Mouse (Mus musculus): ENCODE data around the gene Aldh3b2. TPM values are rescaled to one million over a fixed set of nuclear protein-coding genes. Genes with fewer than 3 reads are reported as not detected.

The Aldh3b2 gene
- polyA plus RNA-seq, 1 experiment from 2014 or later = 1.6 TPM

GRCm38 (mm10) chr19:4005971-4006370 lies 33.8 kb downstream of the Aldh3b2 start:
- DNase-seq (ENCODE audit: low spot score) = no peak

GRCm38 (mm10) chr19:4011086-4011485 lies 39.0 kb downstream of the Aldh3b2 start:
- no peak for DNase-seq (ENCODE audit: low spot score)

- peak; percentile 99 for DNase-seq (ENCODE audit: low spot score)
Observed at GRCm38 (mm10) chr19:4012432-4013022, 40.4 kb downstream of the Aldh3b2 start, which contains the start of gene Ndufv1. Gene Ndufv1 (minus strand): TSS chr19:4012806.

GRCm38 (mm10) chr19:4013066-4013465 lies 40.9 kb downstream of the Aldh3b2 start:
- DNase-seq (ENCODE audit: low spot score) = no peak

- DNase-seq (ENCODE audit: low spot score) = no peak
Observed at GRCm38 (mm10) chr19:4014802-4015201, 42.7 kb downstream of the Aldh3b2 start.

- no peak for DNase-seq (ENCODE audit: low spot score)
Observed at GRCm38 (mm10) chr19:4015635-4016034, 43.5 kb downstream of the Aldh3b2 start.

- DNase-seq (ENCODE audit: low spot score) = no peak
Observed at GRCm38 (mm10) chr19:4017921-4018587, 45.9 kb downstream of the Aldh3b2 start.

GRCm38 (mm10) chr19:4018743-4019583 lies 46.8 kb downstream of the Aldh3b2 start:
- peak; percentile 73 for DNase-seq (ENCODE audit: low spot score)

GRCm38 (mm10) chr19:4023185-4023584 lies 51.1 kb downstream of the Aldh3b2 start:
- no peak for DNase-seq (ENCODE audit: low spot score)

- no peak for DNase-seq (ENCODE audit: low spot score)
Observed at GRCm38 (mm10) chr19:4027576-4027975, 55.4 kb downstream of the Aldh3b2 start.

Other genes with a start within 250 kb of the Aldh3b2 start
- gene Kmt5b, start 204.9 kb upstream of the Aldh3b2 start, polyA plus RNA-seq (2015; fragmentation: Nextera tagmentation; extraction: Ambion mirVana) = 24.7 and 31.1 TPM in 2 replicates
- 17.8 and 26.2 TPM in 2 replicates for gene Chka, start 120.6 kb upstream of the Aldh3b2 start, polyA plus RNA-seq (2015; fragmentation: Nextera tagmentation; extraction: Ambion mirVana)
- 48.7 and 50.1 TPM in 2 replicates for gene Tcirg1, start 65.2 kb upstream of the Aldh3b2 start, polyA plus RNA-seq (2015; fragmentation: Nextera tagmentation; extraction: Ambion mirVana)
- 333 and 338 TPM in 2 replicates for gene Ndufs8, start 59.6 kb upstream of the Aldh3b2 start, polyA plus RNA-seq (2015; fragmentation: Nextera tagmentation; extraction: Ambion mirVana)
- 4.6 and 5.3 TPM in 2 replicates for gene Aldh3b1, start 42.5 kb upstream of the Aldh3b2 start, polyA plus RNA-seq (2015; fragmentation: Nextera tagmentation; extraction: Ambion mirVana)
- gene Unc93b1, start 37.1 kb upstream of the Aldh3b2 start, polyA plus RNA-seq (2015; fragmentation: Nextera tagmentation; extraction: Ambion mirVana) = 32.2 and 34.2 TPM in 2 replicates
- gene Aldh3b3, start 13.7 kb upstream of the Aldh3b2 start, polyA plus RNA-seq (2015; fragmentation: Nextera tagmentation; extraction: Ambion mirVana) = 0.07 TPM in 1 of 2 replicates, not detected in the other
- 4.3 and 5.9 TPM in 2 replicates for gene Acy3, start 14.2 kb downstream of the Aldh3b2 start, polyA plus RNA-seq (2015; fragmentation: Nextera tagmentation; extraction: Ambion mirVana)
- gene Tbx10, start 20.4 kb downstream of the Aldh3b2 start, polyA plus RNA-seq (2015; fragmentation: Nextera tagmentation; extraction: Ambion mirVana) = 0.06 TPM in 1 of 2 replicates, not detected in the other
- gene Nudt8, start 28.3 kb downstream of the Aldh3b2 start, polyA plus RNA-seq (2015; fragmentation: Nextera tagmentation; extraction: Ambion mirVana) = 40.4 and 42.5 TPM in 2 replicates
- 0.98 and 1.6 TPM in 2 replicates for gene Gm49405, start 28.3 kb downstream of the Aldh3b2 start, polyA plus RNA-seq (2015; fragmentation: Nextera tagmentation; extraction: Ambion mirVana)
- gene Doc2g, start 31.0 kb downstream of the Aldh3b2 start, polyA plus RNA-seq (2015; fragmentation: Nextera tagmentation; extraction: Ambion mirVana) = 1.3 and 1.6 TPM in 2 replicates
- 191 and 194 TPM in 2 replicates for gene Ndufv1, start 40.5 kb downstream of the Aldh3b2 start, polyA plus RNA-seq (2015; fragmentation: Nextera tagmentation; extraction: Ambion mirVana)
- gene Gstp1, start 65.7 kb downstream of the Aldh3b2 start, polyA plus RNA-seq (2015; fragmentation: Nextera tagmentation; extraction: Ambion mirVana) = 609 and 681 TPM in 2 replicates
- 4.5 and 6.1 TPM in 2 replicates for gene Gstp2, start 73.7 kb downstream of the Aldh3b2 start, polyA plus RNA-seq (2015; fragmentation: Nextera tagmentation; extraction: Ambion mirVana)
- 10.3 and 13.9 TPM in 2 replicates for gene Gstp3, start 87.2 kb downstream of the Aldh3b2 start, polyA plus RNA-seq (2015; fragmentation: Nextera tagmentation; extraction: Ambion mirVana)
- gene Cabp2, start 109.2 kb downstream of the Aldh3b2 start, polyA plus RNA-seq (2015; fragmentation: Nextera tagmentation; extraction: Ambion mirVana) = 0.42 TPM in 1 of 2 replicates, not detected in the other
- 179 and 208 TPM in 2 replicates for gene Cdk2ap2, start 124.9 kb downstream of the Aldh3b2 start, polyA plus RNA-seq (2015; fragmentation: Nextera tagmentation; extraction: Ambion mirVana)
- gene Pitpnm1, start 127.7 kb downstream of the Aldh3b2 start, polyA plus RNA-seq (2015; fragmentation: Nextera tagmentation; extraction: Ambion mirVana) = 37.1 and 45.6 TPM in 2 replicates
- gene Aip, start 153.5 kb downstream of the Aldh3b2 start, polyA plus RNA-seq (2015; fragmentation: Nextera tagmentation; extraction: Ambion mirVana) = 114 TPM in 2 replicates
- gene Gpr152, start 167.5 kb downstream of the Aldh3b2 start, polyA plus RNA-seq (2015; fragmentation: Nextera tagmentation; extraction: Ambion mirVana) = 0.03 TPM in 1 of 2 replicates, not detected in the other
- 0.48 and 0.58 TPM in 2 replicates for gene Cabp4, start 171.7 kb downstream of the Aldh3b2 start, polyA plus RNA-seq (2015; fragmentation: Nextera tagmentation; extraction: Ambion mirVana)
- 184 and 207 TPM in 2 replicates for gene Coro1b, start 176.3 kb downstream of the Aldh3b2 start, polyA plus RNA-seq (2015; fragmentation: Nextera tagmentation; extraction: Ambion mirVana)
- 929 and 954 TPM in 2 replicates for gene Ptprcap, start 181.3 kb downstream of the Aldh3b2 start, polyA plus RNA-seq (2015; fragmentation: Nextera tagmentation; extraction: Ambion mirVana)
- gene Rps6kb2, start 191.0 kb downstream of the Aldh3b2 start, polyA plus RNA-seq (2015; fragmentation: Nextera tagmentation; extraction: Ambion mirVana) = 36.4 and 41.8 TPM in 2 replicates
- 6.8 and 10.4 TPM in 2 replicates for gene Carns1, start 203.2 kb downstream of the Aldh3b2 start, polyA plus RNA-seq (2015; fragmentation: Nextera tagmentation; extraction: Ambion mirVana)
- 322 and 323 TPM in 2 replicates for gene Tbc1d10c, start 219.0 kb downstream of the Aldh3b2 start, polyA plus RNA-seq (2015; fragmentation: Nextera tagmentation; extraction: Ambion mirVana)
- 995 and 1,030 TPM in 2 replicates for gene Ppp1ca, start 219.7 kb downstream of the Aldh3b2 start, polyA plus RNA-seq (2015; fragmentation: Nextera tagmentation; extraction: Ambion mirVana)
- 29.8 and 33.2 TPM in 2 replicates for gene Rad9a, start 229.3 kb downstream of the Aldh3b2 start, polyA plus RNA-seq (2015; fragmentation: Nextera tagmentation; extraction: Ambion mirVana)
- 2.1 and 2.5 TPM in 2 replicates for gene Clcf1, start 241.9 kb downstream of the Aldh3b2 start, polyA plus RNA-seq (2015; fragmentation: Nextera tagmentation; extraction: Ambion mirVana)
- not detected in 2 replicates for gene AC109138.7, start 242.0 kb downstream of the Aldh3b2 start, polyA plus RNA-seq (2015; fragmentation: Nextera tagmentation; extraction: Ambion mirVana)

Data from thymus, postnatal 0 days (tissue).